Mouse (Mus musculus) embryonic fibroblast, embryonic 13.5 days (primary cell): ENCODE data around the gene Zfp879. TPM values are rescaled to one million over a fixed set of nuclear protein-coding genes. Genes with fewer than 3 reads are reported as not detected.

ENCODE experiments used
- H3K27ac ChIP-seq: 2 replicates; pipeline ENCODE4 v1.5.1; 2012; ENCODE audit warnings: low read length, control low read depth, inconsistent platforms; ENCODE audit not compliant: insufficient read depth
- H3K4me1 ChIP-seq: 2 replicates; pipeline ENCODE4 v1.6.1; 2011; ENCODE audit warnings: low read length; ENCODE audit not compliant: control insufficient read depth, insufficient read depth
- H3K4me3 ChIP-seq: 2 replicates; pipeline ENCODE4 v1.5.1; 2011; ENCODE audit warnings: mild to moderate bottlenecking, control low read depth, low read length; ENCODE audit not compliant: insufficient read depth
- CTCF ChIP-seq: IDR thresholded peaks from 2 replicates; pipeline ENCODE4 v1.5.1; 2011; ENCODE audit warnings: mild to moderate bottlenecking, control low read depth, low read length, moderate library complexity, borderline replicate concordance; ENCODE audit not compliant: insufficient read depth
- POLR2A ChIP-seq: IDR thresholded peaks from 2 replicates; pipeline ENCODE4 v1.6.1; 2011; ENCODE audit warnings: low read depth, mild to moderate bottlenecking, control low read depth, low read length, moderate library complexity
- polyA plus RNA-seq: library from polyadenylated mRNA; stranded (reverse); fragments of >200 nt; gene quantifications from 2 replicates; pipeline ENCODE4 v1.2.4, GENCODE M21; 2011; ENCODE audit warnings: low read depth; ENCODE audit not compliant: missing spikeins, insufficient read length

Zfp879 gene
- polyA plus RNA-seq, 1 experiment, result not detected

GRCm38 (mm10) chr11:50848520-50849137, 7.3 kb upstream of the Zfp879 start:
- Histone ChIP-seq H3K4me3 (no peak overlapping the region), H3K4me1 (no peaks in the 10 kb centered on the region), H3K27ac (no peak overlapping the region)
- TF ChIP-seq POLR2A (no peak), CTCF (no peak)

- no peak overlapping the region for H3K4me3 ChIP-seq
- H3K27ac ChIP-seq, result no peak overlapping the region
- H3K4me1 ChIP-seq, result no peaks in the 10 kb centered on the region
- TF ChIP-seq CTCF (0 out of 2 replicates have a peak, but pooled peaks have one; percentile 24), POLR2A (no peak)
Observed at GRCm38 (mm10) chr11:50847047-50847446, 5.7 kb upstream of the Zfp879 start.

- Histone ChIP-seq H3K4me3 (no peak overlapping the region), H3K27ac (no peak overlapping the region), H3K4me1 (no peaks in the 10 kb centered on the region)
- TF ChIP-seq CTCF (no peak), POLR2A (no peak)
Observed at GRCm38 (mm10) chr11:50845951-50846350, 4.6 kb upstream of the Zfp879 start.

GRCm38 (mm10) chr11:50835727-50836126, 5.6 kb downstream of the Zfp879 start:
- Histone ChIP-seq H3K4me3 (no peak overlapping the region), H3K4me1 (no peaks in the 10 kb centered on the region), H3K27ac (no peak overlapping the region)
- no peak for TF ChIP-seq POLR2A
- TF ChIP-seq CTCF, result no peak

GRCm38 (mm10) chr11:50827010-50827953, 14.1 kb downstream of the Zfp879 start, which contains the start of gene Zfp354c:
Gene Zfp354c, minus strand, starts transcription at chr11:50827724.
- peak within 1 kb of the TSS; percentile 78 for H3K4me3 ChIP-seq
- peak within 1 kb of the TSS; percentile 57 for H3K27ac ChIP-seq
- peaks cover 4% of the 10 kb centered on the region; the same call in 1 of the 2 replicates for H3K4me1 ChIP-seq
- TF ChIP-seq POLR2A (peak; percentile 92), CTCF (no peak)

- Histone ChIP-seq H3K27ac (peak overlapping the region; percentile 57), H3K4me3 (peak overlapping the region; percentile 78), H3K4me1 (peaks cover 4% of the 10 kb centered on the region; the same call in 1 of the 2 replicates)
- TF ChIP-seq POLR2A (no peak), CTCF (no peak)
Observed at GRCm38 (mm10) chr11:50826214-50826613, 15.1 kb downstream of the Zfp879 start.

- H3K27ac ChIP-seq, result no peak overlapping the region
- H3K4me1 ChIP-seq, result no peaks in the 10 kb centered on the region
- no peak overlapping the region for H3K4me3 ChIP-seq
- TF ChIP-seq CTCF (no peak), POLR2A (no peak)
Observed at GRCm38 (mm10) chr11:50814233-50814632, 27.1 kb downstream of the Zfp879 start.

GRCm38 (mm10) chr11:50798836-50799235, 42.5 kb downstream of the Zfp879 start:
- TF ChIP-seq POLR2A (no peak), CTCF (no peak)
- no peak overlapping the region for H3K27ac ChIP-seq

GRCm38 (mm10) chr11:50797674-50798073, 43.7 kb downstream of the Zfp879 start:
- Histone ChIP-seq H3K4me1 (no peaks in the 10 kb centered on the region), H3K27ac (no peak overlapping the region), H3K4me3 (no peak overlapping the region)
- TF ChIP-seq POLR2A, result no peak
- TF ChIP-seq CTCF, result no peak

More at GRCm38 (mm10) chr11:50798836-50799235, 42.5 kb downstream of the Zfp879 start:
- Histone ChIP-seq H3K4me3 (no peak overlapping the region), H3K4me1 (no peaks in the 10 kb centered on the region)

Other genes starting within 250 kb of the Zfp879 start
- gene Adamts2, start 239.5 kb downstream of the Zfp879 start, polyA plus RNA-seq, result 22.3 and 25.6 TPM in 2 replicates
- gene Zfp354c, start 13.8 kb downstream of the Zfp879 start, polyA plus RNA-seq, result 18.2 and 34.8 TPM in 2 replicates
- not detected in 2 replicates for gene Grm6, start 9.1 kb upstream of the Zfp879 start, polyA plus RNA-seq
- 1.2 and 1.9 TPM in 2 replicates for gene Zfp454, start 46.1 kb upstream of the Zfp879 start, polyA plus RNA-seq
- 4.2 and 4.9 TPM in 2 replicates for gene Zfp2, start 74.6 kb upstream of the Zfp879 start, polyA plus RNA-seq
- gene Zfp354b, start 90.1 kb upstream of the Zfp879 start, polyA plus RNA-seq, result 1.6 and 2.2 TPM in 2 replicates
- gene 4933414I15Rik, start 102.2 kb upstream of the Zfp879 start, polyA plus RNA-seq, result not detected in 2 replicates
- not detected in 2 replicates for gene Prop1, start 112.2 kb upstream of the Zfp879 start, polyA plus RNA-seq
- gene Olfr1378, start 125.0 kb upstream of the Zfp879 start, polyA plus RNA-seq, result not detected in 2 replicates
- gene Olfr1377, start 140.4 kb upstream of the Zfp879 start, polyA plus RNA-seq, result not detected in 2 replicates
- gene Olfr51, start 162.0 kb upstream of the Zfp879 start, polyA plus RNA-seq, result not detected in 2 replicates
- gene Olfr54, start 172.7 kb upstream of the Zfp879 start, polyA plus RNA-seq, result not detected in 2 replicates
- gene Olfr1375, start 206.6 kb upstream of the Zfp879 start, polyA plus RNA-seq, result not detected in 2 replicates
- gene Zfp354a, start 217.7 kb upstream of the Zfp879 start, polyA plus RNA-seq, result 5.0 and 6.4 TPM in 2 replicates